Comparison of ENCODE assay signal across 16 mouse cellular contexts in genomic region chr3:95164256-95164550, GRCm38 (mm10). TPM values are rescaled to one million over a fixed set of nuclear protein-coding genes. Genes with fewer than 3 reads are reported as not detected.
DNase-seq lines count a peak whose midpoint lies in the region; ATAC-seq and TF ChIP-seq lines count a peak whose summit lies in the region.
"Had no signal": no experiment of that assay in that cellular context is flagged by ENCODE, and none has a peak within 500 bp of the region (broad histone marks: within the 10 kb centered on the region; RNA-seq: fewer than 3 reads in every experiment).

No protein-coding gene starts in this region.

- WGBS in heart, embryonic 12.5 days, result 53% methylated on average over 5 of the region's 5 CpGs
- 61% methylated on average over 5 of the region's 5 CpGs for WGBS in limb, embryonic 10.5 days

- H3K27ac ChIP-seq in heart, embryonic 12.5 days (ENCODE audit: poor library complexity, severe bottlenecking), result no peak overlapping the region
- 0 out of 2 replicates have a peak overlapping the region, but pooled peaks have one; percentile 4 for H3K27ac ChIP-seq in limb, embryonic 10.5 days

- no peaks in the 10 kb centered on the region for H3K9me3 ChIP-seq in heart, embryonic 12.5 days (replicated peaks)
- H3K9me3 ChIP-seq in E14TG2a.4 (ENCODE audit: low read length), result no peaks in the 10 kb centered on the region
- no peaks in the 10 kb centered on the region for H3K9me3 ChIP-seq in limb, embryonic 10.5 days (replicated peaks)
- H3K9me3 ChIP-seq: heart, embryonic 13.5 days had no signal

- ATAC-seq in heart, embryonic 12.5 days (ENCODE audit: insufficient number of reproducible peaks, low FRiP score), result no peak
- ATAC-seq: CD4-positive, CD25-positive, alpha-beta regulatory T cell, adult 4 months had no signal

- no peak for TF ChIP-seq CTCF in E14TG2a.4 (conservative IDR thresholded peaks at IDR 0.05; ENCODE audit: low read length)

- peaks cover 17% of the 10 kb centered on the region for H3K36me3 ChIP-seq in heart, embryonic 12.5 days
- H3K36me3 ChIP-seq in E14TG2a.4 (ENCODE audit: insufficient read depth, low read length), result peaks cover 45% of the 10 kb centered on the region
- H3K36me3 ChIP-seq in limb, embryonic 10.5 days, result peaks cover 68% of the 10 kb centered on the region

- DNase-seq in cerebellum, adult 11-12 months, result peak; percentile 38
- DNase-seq in cerebellum, adult 18-20 months, result no peak
- DNase-seq in heart, postnatal 14 days, result no peak
- no peak for DNase-seq in limb, embryonic 10.5 days (ENCODE audit: low spot score)
- DNase-seq in thymus, adult 18-20 months, result no peak
- DNase-seq in urinary bladder, adult 2 months (ENCODE audit: low spot score), result no peak
- DNase-seq: cerebellum, postnatal 36 days; kidney, adult 8-10 months; kidney, postnatal 36 days; lung, adult 18-20 months had no signal

- H3K4me2 ChIP-seq in heart, embryonic 12.5 days, result no peak overlapping the region

- peaks cover 45% of the 10 kb centered on the region for H3K4me1 ChIP-seq in heart, embryonic 12.5 days (replicated peaks)
- peaks cover 69% of the 10 kb centered on the region for H3K4me1 ChIP-seq in E14TG2a.4 (replicated peaks; ENCODE audit: low read depth, low read length)
- H3K4me1 ChIP-seq in limb, embryonic 10.5 days, result peaks cover 43% of the 10 kb centered on the region

- H3K27me3 ChIP-seq in heart, embryonic 12.5 days (replicated peaks), result peaks cover 23% of the 10 kb centered on the region; the same call in 1 of the 2 replicates
- peaks cover 15% of the 10 kb centered on the region for H3K27me3 ChIP-seq in E14TG2a.4 (ENCODE audit: insufficient read depth, low read length)
- peaks cover 29% of the 10 kb centered on the region for H3K27me3 ChIP-seq in limb, embryonic 10.5 days (ENCODE audit: low read depth, poor library complexity, severe bottlenecking)

- intact Hi-C loops in heart, postnatal 14 days (cut with DNase I), result no loop called here

- 0 out of 2 replicates have a peak overlapping the region, but pooled peaks have one; percentile 48 for H3K9ac ChIP-seq in heart, embryonic 12.5 days

- no peak overlapping the region for H3K4me3 ChIP-seq in heart, embryonic 12.5 days
- peak overlapping the region; percentile 87 for H3K4me3 ChIP-seq in E14TG2a.4 (replicated peaks; ENCODE audit: low read length)
- no peak overlapping the region for H3K4me3 ChIP-seq in limb, embryonic 10.5 days
- H3K4me3 ChIP-seq: heart, embryonic 13.5 days had no signal

RNA-seq across cellular contexts. Expression of gene Sema6c, which starts 3.9 kb away (rescaled TPM):
- polyA plus RNA-seq in heart, embryonic 12.5 days (2016; fragmentation: Nextera tagmentation; extraction: Ambion mirVana), result 3.6 and 5.5 TPM in 2 replicates
- 10 to 100 TPM in 1 of 2 experiments, 1 to 10 TPM in 1; 5.8 to 11.8 TPM for total RNA-seq in heart, postnatal 14 days (2021)
- 8.9 and 15.8 TPM in 2 replicates for polyA plus RNA-seq in limb, embryonic 10.5 days (2016; fragmentation: Nextera tagmentation; extraction: Ambion mirVana)
- 4.2 and 5.8 TPM in 2 replicates for polyA plus RNA-seq in urinary bladder, adult 2 months (2012; rRNA removed)
- total RNA-seq: neutrophil, adult 5-6 weeks had no signal

RNA-seq across cellular contexts. Expression of gene Tnfaip8l2, which starts 22.0 kb away (rescaled TPM):
- polyA plus RNA-seq in heart, embryonic 12.5 days (2016; fragmentation: Nextera tagmentation; extraction: Ambion mirVana), result 0.62 and 0.91 TPM in 2 replicates
- 1 to 10 TPM; 3.0 to 3.1 TPM for total RNA-seq in heart, postnatal 14 days (2021)
- 0.35 and 1.9 TPM in 2 replicates for polyA plus RNA-seq in limb, embryonic 10.5 days (2016; fragmentation: Nextera tagmentation; extraction: Ambion mirVana)
- 8.5 and 8.7 TPM in 2 replicates for polyA plus RNA-seq in urinary bladder, adult 2 months (2012; rRNA removed)

RNA-seq across cellular contexts. Expression of gene Lysmd1, which starts 30.3 kb away (rescaled TPM):
- polyA plus RNA-seq in heart, embryonic 12.5 days (2016; fragmentation: Nextera tagmentation; extraction: Ambion mirVana), result 8.1 and 9.1 TPM in 2 replicates
- 1 to 10 TPM; 6.4 to 7.4 TPM for total RNA-seq in heart, postnatal 14 days (2021)
- polyA plus RNA-seq in limb, embryonic 10.5 days (2016; fragmentation: Nextera tagmentation; extraction: Ambion mirVana), result 12.6 and 16.2 TPM in 2 replicates
- polyA plus RNA-seq in urinary bladder, adult 2 months (2012; rRNA removed), result 10.4 and 11.0 TPM in 2 replicates

RNA-seq across cellular contexts. Expression of gene Scnm1, which starts 30.4 kb away (rescaled TPM):
- 48.6 and 52.7 TPM in 2 replicates for polyA plus RNA-seq in heart, embryonic 12.5 days (2016; fragmentation: Nextera tagmentation; extraction: Ambion mirVana)
- 10 to 100 TPM; 29.5 to 33.5 TPM for total RNA-seq in heart, postnatal 14 days (2021)
- 74.1 and 79.7 TPM in 2 replicates for polyA plus RNA-seq in limb, embryonic 10.5 days (2016; fragmentation: Nextera tagmentation; extraction: Ambion mirVana)
- 84.2 and 90.2 TPM in 2 replicates for polyA plus RNA-seq in urinary bladder, adult 2 months (2012; rRNA removed)

RNA-seq across cellular contexts. Expression of gene Tmod4, which starts 39.9 kb away (rescaled TPM):
- 0.59 and 0.69 TPM in 2 replicates for polyA plus RNA-seq in heart, embryonic 12.5 days (2016; fragmentation: Nextera tagmentation; extraction: Ambion mirVana)
- 10 to 100 TPM; 10.6 to 11.1 TPM for total RNA-seq in heart, postnatal 14 days (2021)
- 1.2 and 1.4 TPM in 2 replicates for polyA plus RNA-seq in limb, embryonic 10.5 days (2016; fragmentation: Nextera tagmentation; extraction: Ambion mirVana)
- 1.2 and 1.5 TPM in 2 replicates for polyA plus RNA-seq in urinary bladder, adult 2 months (2012; rRNA removed)
- polyA plus RNA-seq: liver, adult 2 months had no signal
